Mouse (Mus musculus) CD4-positive, CD25-positive, alpha-beta regulatory T cell, adult 2 months (primary cell): ENCODE results near the gene Blvra.
A peak's percentile ranks its signal among the peaks of the same experiment; 100 is the strongest.
"Not testable (repeated sequence)": the region's sequence is repeated elsewhere in the genome, so short reads cannot be mapped to it uniquely, and the experiment has no call there.

ENCODE experiments used
- DNase-seq: peaks from one replicate; pipeline ENCODE4 v3.0.0-alpha.2; 2012; ENCODE audit warnings: low read depth, low spot score

Blvra gene

DNA sequence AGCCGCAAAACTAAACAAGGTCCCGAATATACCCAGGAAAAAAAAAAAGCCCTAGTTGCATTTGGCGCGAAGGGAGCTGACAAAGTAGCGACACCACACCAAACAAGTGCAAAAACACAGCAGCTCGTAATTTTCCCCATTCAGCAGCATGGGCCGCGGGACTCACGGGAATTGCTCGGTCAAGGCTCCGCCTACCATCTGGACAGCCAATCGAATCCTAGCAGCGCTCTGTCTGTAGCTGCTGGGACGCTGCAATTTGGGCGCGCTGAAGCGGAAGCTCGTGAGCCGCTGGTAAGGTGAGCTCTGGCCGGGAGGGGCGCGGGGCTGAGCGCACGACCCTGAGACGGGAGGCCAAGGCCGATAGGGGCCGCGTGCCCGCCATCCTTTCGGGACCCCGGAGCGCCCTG, at the start of gene Blvra:
Gene Blvra (plus strand): TSS at position 231 of the 407 bp plus-strand sequence.
- peak; percentile 93 for DNase-seq

DNA sequence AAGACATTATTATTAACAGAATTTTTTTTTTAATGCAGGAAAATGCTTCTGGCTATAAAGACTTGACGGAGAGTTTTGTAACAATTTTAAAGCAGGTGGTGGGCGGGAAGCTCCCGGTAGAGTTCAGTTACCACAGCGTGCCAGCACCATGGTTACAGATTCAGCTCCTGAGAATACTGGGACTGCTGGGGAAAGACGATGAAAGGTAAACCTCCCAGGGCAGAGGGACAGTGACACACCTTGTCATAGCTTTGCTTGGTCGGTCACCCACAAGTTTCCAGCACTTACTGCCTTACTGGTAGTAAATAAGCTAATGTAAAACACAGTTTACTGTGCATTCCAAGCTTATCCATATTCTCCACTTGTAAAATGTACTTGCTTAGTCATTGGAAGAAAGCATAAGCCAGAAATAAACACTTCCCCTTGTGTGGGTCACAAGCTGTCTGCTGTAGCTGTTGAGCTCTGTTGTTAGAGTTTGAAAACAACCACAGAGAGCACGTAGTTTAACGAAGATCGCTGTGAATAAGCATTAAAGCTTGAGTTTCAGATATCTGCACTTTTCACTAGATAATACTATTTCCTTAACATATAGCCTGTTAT, 35.4 kb upstream of the Blvra start:
- DNase-seq: no peak

GRCm38 (mm10) chr2:127037299-127037698, 33.2 kb upstream of the Blvra start:
- no peak for DNase-seq

DNA sequence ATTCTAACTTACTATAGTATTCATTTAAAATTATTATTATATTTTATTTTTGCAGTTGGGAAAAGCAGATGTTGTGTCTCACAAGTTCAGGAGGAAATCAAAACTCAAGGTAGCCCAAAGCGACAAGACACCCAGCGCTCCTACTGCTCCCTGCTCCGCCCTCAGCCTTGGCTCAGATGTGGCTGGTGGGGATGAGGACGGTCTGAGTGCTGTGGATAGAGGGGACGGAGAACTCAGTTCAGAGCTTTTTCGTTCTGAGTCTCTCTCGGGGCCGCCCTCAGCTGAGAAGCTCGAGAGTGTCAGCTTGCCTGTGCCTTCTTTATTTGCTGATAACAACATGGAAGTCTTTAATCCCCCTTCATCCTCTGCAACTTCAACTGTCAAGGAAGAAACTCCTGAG, 9.0 kb upstream of the Blvra start:
- no peak for DNase-seq

DNA sequence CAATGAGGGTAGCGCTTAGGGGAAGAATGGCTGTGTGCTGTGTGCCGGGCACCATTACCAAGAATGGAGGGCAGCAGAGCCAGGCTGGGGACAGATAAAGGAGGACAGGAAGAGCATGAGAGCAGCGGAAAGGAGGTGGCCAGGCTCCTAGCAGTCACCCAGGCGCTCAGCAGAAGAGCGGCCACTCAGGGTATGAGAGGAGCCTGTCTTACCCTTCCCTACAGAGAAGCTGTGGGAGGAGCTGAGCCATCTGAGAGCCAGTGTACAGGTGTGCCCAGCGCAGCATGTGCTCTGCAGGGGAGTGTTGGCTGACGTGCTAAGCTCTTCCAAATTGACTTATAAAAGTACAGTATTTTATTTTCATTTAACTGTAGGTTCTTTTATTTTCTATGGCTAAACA, 1.7 kb upstream of the Blvra start:
- DNase-seq: no peak

GRCm38 (mm10) chr2:127069781-127070434, 557 bp upstream of the Blvra start:
- no peak for DNase-seq

DNA sequence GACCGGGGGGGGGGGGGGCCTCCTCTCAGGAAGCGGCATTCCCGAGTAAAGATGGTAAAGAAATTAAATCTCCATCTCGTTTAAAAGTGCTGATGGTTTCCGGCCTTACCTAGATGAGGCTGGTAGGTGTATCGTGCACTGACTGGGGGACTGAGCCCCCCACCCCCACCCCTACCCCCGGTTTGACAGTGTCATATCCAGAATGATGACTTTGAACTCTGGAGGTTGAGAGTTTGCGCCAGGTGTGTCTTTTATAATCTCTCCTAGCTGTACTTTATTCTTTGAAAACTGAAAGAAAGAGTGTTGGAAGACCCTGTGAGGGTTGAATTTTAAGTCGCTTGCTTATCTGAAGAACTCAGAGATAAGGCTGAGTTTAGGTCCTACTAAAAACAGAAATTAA, 414 bp downstream of the Blvra start:
- no peak for DNase-seq

DNA sequence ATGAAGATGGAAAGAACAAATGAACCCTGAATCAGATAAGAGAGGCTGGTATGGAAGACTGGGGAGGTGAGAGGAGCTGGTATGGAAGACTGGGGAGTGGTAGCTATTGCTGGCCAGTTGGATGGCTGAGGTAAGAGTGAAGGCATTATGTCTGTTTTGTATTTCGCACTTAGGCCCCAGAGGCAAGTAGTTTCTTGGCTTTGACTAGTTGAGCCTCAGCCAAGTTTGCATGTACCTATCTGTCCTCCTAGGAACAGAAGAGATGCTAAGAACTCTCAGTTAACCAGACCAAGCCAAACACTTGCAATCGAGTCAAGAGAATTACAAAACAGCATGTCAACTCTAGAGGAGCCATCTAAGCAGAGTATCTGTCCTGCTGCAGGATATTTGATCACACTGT, 3.7 kb downstream of the Blvra start:
- no peak for DNase-seq

DNA sequence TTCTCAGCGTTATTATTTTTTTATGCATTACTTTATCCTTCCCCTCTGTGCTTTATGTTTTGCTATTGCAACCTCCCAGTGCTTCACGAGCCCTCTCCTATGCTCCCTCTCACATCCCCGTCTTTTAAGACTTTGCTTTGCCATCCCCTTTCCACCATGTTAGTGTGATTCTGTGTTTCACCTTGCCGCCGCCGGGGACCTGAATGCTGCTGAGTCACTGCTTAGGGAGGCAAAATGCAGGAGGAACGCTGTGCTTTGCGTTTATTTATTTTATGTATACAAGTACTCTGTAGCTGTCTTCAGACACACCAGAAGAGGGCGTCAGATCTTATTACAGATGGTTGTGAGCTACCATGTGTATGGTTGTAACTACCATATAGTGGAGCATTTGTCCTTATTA, 7.1 kb downstream of the Blvra start:
- no peak for DNase-seq

GRCm38 (mm10) chr2:127079066-127079465, 8.6 kb downstream of the Blvra start:
- DNase-seq: not testable (repeated sequence)

DNA sequence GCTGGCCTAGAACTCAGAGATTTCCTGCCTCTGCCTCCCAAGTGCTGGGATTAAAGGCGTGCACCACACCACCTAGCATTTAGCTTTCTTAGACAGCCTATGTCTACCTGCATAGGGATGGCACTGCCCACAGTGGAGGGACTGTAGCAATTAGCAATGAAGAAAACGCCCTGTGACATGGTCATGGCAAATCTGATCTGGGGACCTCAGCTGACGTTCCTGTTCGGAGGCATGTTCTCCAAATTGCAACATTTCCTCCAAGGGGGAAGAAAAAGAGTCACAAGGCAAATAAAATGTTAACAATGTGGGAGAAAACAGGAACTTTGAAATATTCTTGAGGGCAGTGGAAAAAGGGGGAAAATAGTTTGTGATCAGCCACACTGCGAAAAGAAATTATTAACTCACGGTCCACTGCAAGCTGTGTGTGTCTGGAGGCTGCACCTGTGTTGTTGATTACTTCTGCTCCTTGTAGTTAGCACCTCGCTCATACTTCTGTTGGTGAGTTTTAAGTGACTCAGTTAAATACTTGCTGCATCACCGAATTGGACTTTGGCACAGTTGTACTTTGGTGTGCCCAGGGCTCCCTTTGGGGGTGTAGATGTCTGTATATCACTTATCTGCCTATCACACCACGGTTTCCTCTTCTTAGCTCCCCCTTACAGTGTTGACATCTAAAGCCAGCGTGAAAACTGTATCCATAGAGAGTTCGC, 9.6 kb downstream of the Blvra start:
- no peak for DNase-seq

DNA sequence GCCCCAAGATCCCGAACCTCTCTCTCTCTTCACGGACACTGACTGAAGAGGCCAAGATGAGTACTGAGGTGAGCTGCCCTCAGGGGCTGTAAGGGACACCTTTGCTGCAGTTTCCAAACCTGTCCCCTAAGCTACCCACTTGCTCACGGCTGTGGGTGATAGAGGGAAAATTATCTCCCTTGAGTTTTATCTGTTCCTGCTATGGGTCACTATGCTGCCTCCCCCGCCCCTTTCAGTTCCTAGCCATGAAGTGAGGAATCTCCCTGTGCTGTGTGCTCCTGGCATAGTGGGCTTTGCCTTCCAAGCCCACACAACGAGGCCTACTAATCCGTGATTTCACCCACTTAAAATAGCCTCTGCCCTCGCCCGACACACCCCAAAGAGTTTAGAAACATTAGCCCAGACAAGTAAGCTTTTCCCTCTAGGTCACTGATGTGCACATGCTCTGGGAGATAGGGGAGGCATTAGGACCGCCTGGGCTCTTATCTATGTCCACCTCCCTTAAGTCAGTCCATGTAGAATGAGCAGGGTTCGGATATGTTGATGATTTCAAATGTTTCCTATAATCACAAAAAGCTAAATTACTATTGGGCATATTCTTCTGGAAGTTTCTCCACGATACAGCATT, 10.2 kb downstream of the Blvra start:
- no peak for DNase-seq

DNA sequence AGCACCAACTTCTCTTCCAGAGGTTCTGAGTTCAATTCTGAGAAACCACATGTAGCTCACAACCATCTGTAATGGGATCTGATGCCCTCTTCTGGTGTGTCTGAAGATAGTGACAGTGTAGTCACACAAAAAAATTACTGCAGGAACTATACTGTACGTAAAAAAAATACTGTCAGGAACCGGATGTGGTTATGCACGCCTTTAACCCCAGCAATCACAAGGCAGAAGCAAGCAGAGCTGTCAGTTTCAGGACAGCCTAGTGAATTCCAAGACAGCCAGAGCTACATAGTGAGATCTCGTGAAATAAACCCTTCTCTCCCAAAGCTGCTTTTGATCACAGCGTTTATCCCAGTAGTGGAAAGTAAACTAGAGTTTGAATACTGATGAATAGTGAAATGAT, 15.8 kb downstream of the Blvra start:
- peak; percentile 66 for DNase-seq

DNA sequence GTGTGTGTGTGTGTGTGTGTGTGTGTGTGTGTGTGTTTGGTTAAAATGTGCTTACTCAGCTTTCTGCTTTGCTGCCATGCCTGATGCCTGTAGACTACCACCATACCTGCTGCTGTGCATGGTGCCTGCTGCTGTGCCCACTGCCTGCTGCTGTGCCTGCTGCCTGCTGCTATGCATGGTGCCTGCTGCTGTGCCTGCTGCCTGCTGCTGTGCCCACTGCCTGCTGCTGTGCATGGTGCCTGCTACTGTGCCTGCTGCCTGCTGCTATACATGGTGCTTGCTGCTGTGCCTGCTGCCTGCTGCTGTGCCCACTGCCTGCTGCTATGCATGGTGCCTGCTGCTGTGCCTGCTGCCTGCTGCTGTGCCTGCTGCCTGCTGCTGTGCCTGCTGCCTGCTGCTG, 19.7 kb downstream of the Blvra start:
- not testable (repeated sequence) for DNase-seq

DNA sequence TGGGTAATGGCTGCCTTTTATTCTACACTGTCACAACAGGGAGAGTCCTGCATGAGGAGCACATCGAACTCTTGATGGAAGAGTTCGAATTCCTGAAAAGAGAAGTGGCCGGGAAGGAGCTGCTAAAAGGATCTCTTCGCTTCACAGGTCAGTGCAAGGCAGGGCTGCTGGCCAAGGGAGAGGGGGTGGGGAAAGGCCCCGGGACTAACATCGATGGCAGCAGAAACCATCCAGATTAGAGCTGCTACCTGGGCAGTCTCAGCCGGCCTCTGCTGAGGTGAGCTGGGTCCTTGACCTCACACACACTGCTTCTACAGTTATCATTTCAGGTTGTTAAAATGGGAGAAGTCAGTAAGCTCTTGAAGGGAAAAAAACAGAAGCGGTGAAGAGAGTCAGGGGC, 21.5 kb downstream of the Blvra start:
- DNase-seq: no peak

GRCm38 (mm10) chr2:127108986-127109385, 38.5 kb downstream of the Blvra start:
- DNase-seq: no peak

DNA sequence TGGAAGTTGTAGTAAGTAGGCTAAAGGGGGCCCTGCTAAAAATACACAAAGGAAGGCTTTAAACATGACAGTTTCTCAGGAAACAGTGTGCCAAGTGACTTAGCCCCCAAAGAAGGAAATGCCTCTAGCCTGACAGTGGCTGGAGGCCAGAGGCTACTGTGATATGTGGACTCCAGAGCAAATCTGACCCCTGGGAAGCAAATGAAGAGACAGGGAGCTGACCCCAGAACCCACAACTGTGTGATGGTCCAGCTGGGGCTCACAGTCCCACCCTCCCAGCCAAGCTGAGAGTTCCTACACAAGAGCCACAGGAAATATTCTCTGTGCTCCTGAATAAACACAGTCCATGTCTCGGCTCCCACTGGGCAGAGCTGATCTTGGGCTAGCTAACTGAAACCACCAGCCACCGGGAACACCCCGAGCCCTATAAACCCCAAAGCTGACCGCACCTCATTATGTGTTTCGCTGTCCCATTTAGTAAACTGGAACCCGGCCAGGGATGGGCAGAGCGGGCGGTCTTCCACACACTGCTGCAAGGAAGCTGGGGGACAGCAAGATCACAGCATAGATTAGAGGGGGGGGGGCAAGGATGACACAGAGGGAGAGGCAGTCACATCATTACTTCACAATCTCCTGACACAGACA, 51.2 kb downstream of the Blvra start:
- no peak for DNase-seq

DNA sequence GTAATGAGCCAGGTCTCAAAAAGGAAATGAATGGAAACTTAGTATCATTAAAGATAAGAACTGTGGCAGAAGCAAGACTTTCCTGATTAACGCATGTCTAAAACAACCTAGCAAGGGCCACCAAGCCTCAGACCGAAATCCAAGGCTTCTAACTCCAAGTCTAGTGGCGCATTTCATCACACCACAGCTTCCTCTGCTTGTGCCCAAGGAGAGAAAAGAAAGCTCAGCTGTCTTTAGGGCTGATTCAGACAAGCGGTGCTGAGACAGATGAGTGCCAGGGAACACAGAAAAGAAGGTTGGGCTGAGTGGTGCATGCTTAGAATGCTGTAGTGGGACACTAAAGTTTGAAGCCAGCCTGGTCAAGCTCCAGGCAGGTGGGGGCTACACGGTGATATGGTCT, 58.5 kb downstream of the Blvra start:
- no peak for DNase-seq

DNA sequence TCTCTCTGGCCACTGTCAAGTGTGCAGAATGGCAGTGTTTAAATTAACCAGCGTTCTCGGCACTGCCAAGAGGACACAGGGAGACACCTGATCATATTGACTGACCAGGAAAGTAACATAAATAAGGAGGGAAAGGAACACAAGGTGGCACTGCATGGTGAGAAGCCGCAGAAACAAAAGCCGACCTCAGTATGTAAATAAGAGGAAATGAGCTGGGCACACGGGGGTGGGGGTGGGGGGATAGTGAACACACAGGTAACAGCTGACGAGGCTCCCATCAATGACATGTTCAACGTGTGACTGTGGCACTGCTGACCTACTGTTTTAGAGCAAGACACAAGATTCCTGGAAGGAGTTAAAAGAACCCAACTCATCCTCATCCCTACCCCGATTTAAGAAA, 60.9 kb downstream of the Blvra start:
- peak; percentile 49 for DNase-seq

DNA sequence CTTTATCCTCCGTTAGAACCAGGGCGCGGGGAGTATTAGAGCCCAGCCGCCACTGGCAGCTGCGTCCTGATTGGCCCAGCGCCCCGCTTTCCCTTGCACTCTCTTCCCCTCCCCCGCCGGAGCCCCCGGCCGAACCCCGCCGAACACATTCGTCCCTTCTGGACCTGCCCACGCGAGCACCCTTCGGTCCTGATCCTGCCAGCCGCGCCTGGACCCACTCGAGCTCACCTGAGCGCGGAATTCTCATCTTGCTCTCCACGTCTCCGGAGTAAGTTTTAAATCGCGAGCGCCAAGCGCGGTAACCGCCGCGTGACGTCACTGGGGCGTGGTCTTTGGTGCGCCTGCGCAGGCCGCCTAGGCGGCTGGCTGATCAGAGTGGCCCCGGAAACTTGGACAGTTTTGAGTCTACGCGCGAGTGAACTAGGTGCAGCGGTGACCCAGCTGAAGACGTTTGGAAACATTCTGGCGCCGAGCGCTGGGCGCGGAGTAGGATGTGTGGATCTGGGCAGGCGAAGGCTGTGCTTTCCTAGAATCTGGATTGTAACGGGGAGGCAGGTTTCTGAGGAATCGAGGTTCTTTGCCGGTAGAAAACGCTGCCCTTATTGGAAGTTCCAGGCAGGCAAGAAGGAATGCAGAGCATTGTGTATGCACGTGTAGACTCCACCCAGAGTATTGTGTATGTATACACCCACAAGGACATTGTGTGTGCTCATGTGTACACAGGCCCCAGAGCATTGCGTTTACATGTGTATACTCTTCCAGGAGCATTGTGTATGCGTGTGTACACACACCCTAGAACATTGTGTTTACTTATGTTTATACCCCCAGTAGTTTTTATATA, 63.4 kb downstream of the Blvra start, which contains the start of gene Ncaph:
Gene Ncaph (minus strand): TSS at position 334 of the 841 bp plus-strand sequence.
- DNase-seq: peak; percentile 95

DNA sequence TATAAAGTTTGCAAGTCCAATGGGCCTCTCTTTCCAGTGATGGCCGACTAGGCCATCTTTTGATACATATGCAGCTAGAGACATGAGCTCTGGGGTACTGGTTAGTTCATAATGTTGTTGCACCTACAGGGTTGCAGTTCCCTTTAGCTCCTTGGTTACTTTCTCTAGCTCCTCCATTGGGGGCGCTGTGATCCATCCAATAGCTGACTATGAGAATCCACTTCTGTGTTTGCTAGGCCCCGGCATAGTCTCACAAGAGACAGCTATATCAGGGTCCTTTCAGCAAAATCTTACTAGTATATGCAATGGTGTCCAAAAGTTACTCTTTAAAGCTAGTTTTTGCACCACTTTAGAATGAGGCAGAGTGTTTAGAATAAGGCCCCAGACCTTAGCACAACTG, 64.8 kb downstream of the Blvra start:
- not testable (repeated sequence) for DNase-seq
